Mouse (Mus musculus): ENCODE data around the gene Mpped2.

The Mpped2 gene

GRCm38 (mm10) chr2:106821292-106821691, 128.2 kb downstream of the Mpped2 start:
- no peak for DNase-seq

DNA sequence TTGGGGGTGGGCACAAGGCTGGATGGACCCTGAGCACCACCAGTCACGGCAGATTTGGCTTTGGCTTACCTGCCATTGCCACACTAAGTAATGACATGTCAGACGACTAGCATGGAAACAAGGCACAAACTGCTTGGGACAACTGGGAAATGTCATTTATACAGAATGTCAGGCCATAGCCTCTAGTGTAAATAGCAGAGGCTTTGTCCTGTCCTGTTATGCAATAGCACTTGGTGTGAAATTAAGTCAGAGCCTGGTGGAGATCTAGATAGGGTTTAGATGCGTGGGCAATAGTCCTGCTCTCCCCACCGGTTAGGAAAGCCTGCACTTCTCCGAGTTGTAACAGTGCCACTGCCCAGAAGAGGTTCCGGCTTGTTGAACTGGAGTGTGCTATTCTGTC, 128.8 kb downstream of the Mpped2 start:
- no peak for DNase-seq

DNA sequence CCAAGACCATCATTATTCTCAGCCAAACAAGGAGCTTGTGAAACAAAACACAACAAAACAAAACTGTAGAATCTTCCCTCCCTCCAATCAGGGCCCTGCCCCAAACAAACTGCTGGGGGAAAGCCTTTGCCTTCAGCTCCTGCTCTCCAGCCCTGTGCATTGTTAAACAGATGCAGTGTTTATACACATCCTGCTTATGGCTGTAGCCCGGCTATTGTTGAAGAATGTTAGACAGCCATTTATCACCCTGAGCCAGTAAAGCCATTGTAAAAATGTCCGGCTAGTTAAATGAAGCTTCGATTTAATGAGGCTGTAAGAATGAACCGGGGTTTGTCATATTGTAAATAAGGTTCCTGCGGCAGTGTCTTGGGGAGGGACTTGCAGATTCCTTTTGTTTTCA, 129.5 kb downstream of the Mpped2 start:
- DNase-seq, result no peak

GRCm38 (mm10) chr2:106825461-106825860, 132.4 kb downstream of the Mpped2 start:
- DNase-seq, result no peak

- no peak for DNase-seq
Observed at GRCm38 (mm10) chr2:106826023-106826422, 133.0 kb downstream of the Mpped2 start.

DNA sequence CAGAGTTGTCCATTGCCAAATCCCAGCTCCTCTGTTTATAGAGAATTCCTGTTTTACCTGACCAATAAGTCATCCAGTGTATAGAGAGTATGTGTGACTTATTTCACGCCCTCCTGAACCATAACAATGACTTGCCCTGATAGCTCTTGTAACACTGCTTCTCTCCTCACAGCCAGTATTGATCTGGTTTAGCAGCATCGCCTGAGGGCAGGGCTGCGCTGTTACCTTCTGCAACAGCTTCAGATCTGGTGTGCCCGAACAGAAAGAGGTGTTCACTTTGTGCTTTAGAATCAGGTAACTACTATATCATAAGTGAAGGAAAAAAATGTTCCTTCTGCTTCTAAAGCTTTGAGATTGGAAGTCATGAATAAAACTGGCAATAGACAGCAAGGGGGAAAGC, 133.7 kb downstream of the Mpped2 start:
- no peak for DNase-seq

GRCm38 (mm10) chr2:106828573-106829310, 135.7 kb downstream of the Mpped2 start:
- DNase-seq, result no peak

GRCm38 (mm10) chr2:106829420-106829819, 136.4 kb downstream of the Mpped2 start:
- no peak for DNase-seq

- no peak for DNase-seq
Observed at GRCm38 (mm10) chr2:106832577-106832976, 139.5 kb downstream of the Mpped2 start.

DNA sequence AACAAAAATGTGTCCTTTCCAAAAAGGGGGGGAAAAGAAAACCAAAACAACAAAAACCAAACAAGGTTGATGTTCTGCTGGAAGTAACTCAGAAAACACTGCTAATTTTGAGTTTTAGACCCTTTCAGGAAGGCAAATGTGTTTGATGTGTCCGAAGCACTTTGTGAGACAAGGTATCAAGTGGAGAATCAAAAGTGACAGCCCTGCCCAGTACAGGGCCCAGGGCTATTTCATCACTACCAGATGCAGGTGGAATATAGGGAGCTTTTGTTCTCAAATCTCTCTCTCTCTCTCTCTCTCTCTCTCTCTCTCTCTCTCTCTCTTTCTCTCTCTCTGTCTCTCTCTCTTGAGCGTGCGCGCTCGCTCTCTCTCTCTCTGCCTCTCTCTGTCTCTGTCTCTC, 140.1 kb downstream of the Mpped2 start:
- DNase-seq, result no peak

DNA sequence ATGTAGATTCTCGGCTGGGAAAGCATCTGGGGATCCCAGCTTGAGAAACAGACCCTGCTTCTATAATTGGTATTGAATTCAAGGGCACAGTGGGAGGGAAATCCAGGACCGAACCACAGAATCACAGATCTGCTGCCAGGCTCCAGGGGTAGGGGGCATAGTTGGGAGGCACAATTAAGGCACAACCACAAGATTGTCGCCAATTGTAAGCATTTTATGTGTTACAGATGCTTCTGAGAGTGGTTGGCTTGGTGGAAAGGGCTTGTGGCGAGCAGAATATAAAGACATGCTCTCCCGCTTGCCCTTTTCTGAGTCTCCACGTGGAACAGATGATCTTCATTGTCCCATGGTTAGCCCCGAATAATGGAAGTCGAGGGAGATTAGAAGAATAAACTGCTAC, 142.3 kb downstream of the Mpped2 start:
- no peak for DNase-seq

- no peak for DNase-seq
Observed at GRCm38 (mm10) chr2:106837241-106837640, 144.2 kb downstream of the Mpped2 start.

GRCm38 (mm10) chr2:106844147-106844546, 151.1 kb downstream of the Mpped2 start:
- no peak for DNase-seq

DNA sequence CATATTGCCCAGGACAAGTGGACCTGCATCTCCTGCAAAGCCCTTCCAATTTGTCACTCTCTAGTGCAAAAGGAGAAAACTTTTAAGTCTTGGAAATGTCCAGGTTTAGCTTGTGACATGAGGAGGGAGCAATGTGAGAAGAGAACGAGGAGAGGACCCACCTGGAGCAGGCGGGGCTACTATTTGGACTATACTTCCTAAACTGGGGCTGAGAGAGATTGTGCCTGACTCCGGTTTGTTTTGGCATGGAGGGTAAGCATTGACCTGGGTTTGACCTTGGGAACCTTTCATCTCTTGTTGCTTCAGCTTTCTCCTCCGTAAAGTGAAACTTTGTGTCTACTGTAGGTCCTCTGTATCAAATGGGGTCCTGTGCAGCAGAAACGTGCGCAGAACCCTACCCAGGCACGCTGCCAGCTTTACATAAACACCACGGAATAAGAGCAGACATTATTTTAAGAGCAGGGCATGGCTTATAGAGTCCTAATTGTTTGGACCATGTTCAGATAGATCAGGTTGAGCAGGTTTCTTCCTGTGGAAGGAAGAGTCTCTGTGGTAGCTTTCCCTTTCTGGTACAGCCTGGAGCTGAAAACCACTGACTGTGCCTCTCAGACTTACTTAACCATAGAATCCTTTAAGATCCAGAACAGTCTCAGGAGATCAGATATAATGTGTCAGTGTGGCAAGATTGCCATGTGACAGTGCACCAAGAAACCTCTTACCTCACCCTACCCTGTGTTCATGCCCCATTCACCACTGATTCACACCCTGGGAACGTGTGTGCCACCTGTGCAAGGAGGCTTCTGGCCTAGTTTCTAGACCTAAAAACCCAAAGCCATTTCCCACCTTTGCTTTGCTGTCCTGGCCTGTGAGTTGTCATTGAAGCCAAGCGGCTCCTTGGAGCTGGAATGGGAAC, 152.0 kb downstream of the Mpped2 start:
- DNase-seq, result no peak

GRCm38 (mm10) chr2:106846511-106846910, 153.4 kb downstream of the Mpped2 start:
- no peak for DNase-seq

DNA sequence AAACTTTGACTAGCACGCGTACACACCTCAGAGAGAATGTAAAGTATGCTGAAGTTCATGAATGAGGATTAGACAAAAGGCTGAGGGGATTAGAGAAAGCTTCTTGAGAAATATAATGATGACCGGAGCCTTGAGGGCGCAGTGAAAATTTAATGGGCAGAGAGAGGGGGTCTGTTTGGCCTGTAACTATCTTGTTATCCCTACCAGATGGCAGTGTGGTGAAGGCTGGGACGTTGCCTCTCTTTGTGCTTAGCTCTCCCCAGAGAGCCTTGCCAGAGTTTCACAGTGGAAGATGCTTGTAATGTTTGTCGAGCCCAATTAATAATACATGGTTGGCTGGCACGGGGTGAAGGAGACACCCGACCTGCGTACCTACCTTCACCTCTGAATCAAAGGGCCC, 156.3 kb downstream of the Mpped2 start:
- no peak for DNase-seq

GRCm38 (mm10) chr2:106851515-106851914, 158.4 kb downstream of the Mpped2 start:
- no peak for DNase-seq

- DNase-seq, result no peak
Observed at GRCm38 (mm10) chr2:106854213-106854612, 161.1 kb downstream of the Mpped2 start.

GRCm38 (mm10) chr2:106854758-106855157, 161.7 kb downstream of the Mpped2 start:
- DNase-seq, result no peak

DNA sequence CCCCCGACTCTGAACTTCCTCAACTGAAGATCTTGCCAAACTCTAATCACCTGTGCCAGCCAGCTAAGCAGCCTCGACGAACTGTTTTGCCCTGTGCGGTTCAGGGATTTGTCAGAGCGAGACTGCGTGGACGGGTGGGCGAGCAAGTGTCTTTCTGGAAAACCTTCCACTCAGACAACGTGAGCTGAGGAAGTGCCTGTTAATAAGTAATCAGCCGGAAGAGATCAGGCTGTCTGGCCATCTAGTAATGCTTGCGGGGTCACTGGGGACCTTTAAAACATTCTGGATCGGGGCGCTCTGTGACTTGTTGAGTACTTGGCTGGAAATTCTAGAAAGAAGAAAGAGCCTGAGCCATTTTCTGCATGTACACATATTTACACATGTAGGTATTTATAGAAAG, 162.1 kb downstream of the Mpped2 start:
- DNase-seq, result no peak

GRCm38 (mm10) chr2:106855623-106856350, 162.7 kb downstream of the Mpped2 start:
- DNase-seq, result no peak

DNA sequence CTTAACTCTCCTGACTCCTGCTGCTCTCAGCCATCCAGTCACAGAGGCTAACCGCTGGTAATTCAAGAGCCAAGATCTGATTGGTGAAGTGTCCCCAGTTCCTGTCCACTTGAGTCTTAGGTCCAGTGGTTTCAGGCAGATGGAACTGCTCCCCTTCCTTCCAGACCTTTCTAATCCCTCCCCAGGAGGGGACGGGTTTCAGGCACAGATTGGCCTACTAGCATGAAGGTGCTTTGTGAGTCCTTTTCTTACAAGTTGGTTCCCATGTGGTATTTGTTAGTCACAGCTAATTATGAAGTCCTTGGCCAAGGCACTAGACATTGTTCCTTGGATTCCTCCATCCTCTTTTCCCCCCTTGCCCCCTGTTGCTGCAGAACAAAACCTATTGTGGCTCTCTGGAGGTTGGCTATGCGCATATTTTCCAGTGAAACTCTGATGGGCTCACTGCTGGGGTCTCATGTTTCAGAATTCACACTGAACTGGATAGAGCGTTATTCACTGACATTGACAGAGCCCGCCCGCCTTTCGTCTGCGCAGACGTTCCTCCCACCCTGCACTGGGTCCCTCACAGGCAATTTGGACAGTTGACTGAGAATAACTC, 163.4 kb downstream of the Mpped2 start:
- no peak for DNase-seq

GRCm38 (mm10) chr2:106857258-106857657, 164.2 kb downstream of the Mpped2 start:
- DNase-seq, result no peak

Measured in kidney, adult 18-20 months (tissue).